Mouse (Mus musculus): ENCODE results near the gene Cckbr. TPM values are rescaled to one million over a fixed set of nuclear protein-coding genes. Genes with fewer than 3 reads are reported as not detected.

Cckbr gene
- polyA plus RNA-seq, 1 experiment from 2014 or later: not detected

- WGBS: 81% methylated on average over 6 of the region's 6 CpGs
- H3K27ac ChIP-seq (replicated peaks; ENCODE audit: low read depth, low read length): no peak overlapping the region
These were observed 61.8 kb downstream of the Cckbr start for GRCm38 (mm10) chr7:105487104-105487876.

GRCm38 (mm10) chr7:105497881-105498280, 72.3 kb downstream of the Cckbr start:
- no peak for DNase-seq (ENCODE audit: low spot score)
- H3K9me3 ChIP-seq (ENCODE audit: control insufficient read depth, low read length): no peaks in the 10 kb centered on the region
- WGBS: 83% methylated on average over 3 of the region's 3 CpGs
- ATAC-seq (ENCODE audit: insufficient number of reproducible peaks, low FRiP score, low TSS enrichment, low read depth): no peak
- no peaks in the 10 kb centered on the region for H3K4me1 ChIP-seq (ENCODE audit: control insufficient read depth, insufficient read depth, low read length)
- no peak overlapping the region for H3K4me3 ChIP-seq (ENCODE audit: low read depth, low read length)
- H3K27me3 ChIP-seq (ENCODE audit: control insufficient read depth, insufficient read depth, low read length): no peaks in the 10 kb centered on the region
- H3K4me2 ChIP-seq (ENCODE audit: low read depth, severe bottlenecking): no peak overlapping the region
- no peak overlapping the region for H3K9ac ChIP-seq (ENCODE audit: low read length)
- H3K36me3 ChIP-seq (ENCODE audit: control insufficient read depth, insufficient read depth, low read length): no peaks in the 10 kb centered on the region
- no peak overlapping the region for H3K27ac ChIP-seq (replicated peaks; ENCODE audit: low read depth, low read length)

More at GRCm38 (mm10) chr7:105487104-105487876, 61.8 kb downstream of the Cckbr start:
- no peak overlapping the region for H3K4me3 ChIP-seq (ENCODE audit: low read depth, low read length)
- ATAC-seq (ENCODE audit: insufficient number of reproducible peaks, low FRiP score, low TSS enrichment, low read depth): no peak
- H3K36me3 ChIP-seq (ENCODE audit: control insufficient read depth, insufficient read depth, low read length): no peaks in the 10 kb centered on the region
- H3K27me3 ChIP-seq (ENCODE audit: control insufficient read depth, insufficient read depth, low read length): no peaks in the 10 kb centered on the region
- no peak overlapping the region for H3K4me2 ChIP-seq (ENCODE audit: low read depth, severe bottlenecking)
- H3K4me1 ChIP-seq (ENCODE audit: control insufficient read depth, insufficient read depth, low read length): no peaks in the 10 kb centered on the region
- H3K9me3 ChIP-seq (ENCODE audit: control insufficient read depth, low read length): no peaks in the 10 kb centered on the region
- H3K9ac ChIP-seq (ENCODE audit: low read length): no peak overlapping the region
- DNase-seq (ENCODE audit: low spot score): no peak

- Histone ChIP-seq H3K4me2 (ENCODE audit: low read depth, severe bottlenecking) (no peak overlapping the region), H3K4me3 (ENCODE audit: low read depth, low read length) (no peak overlapping the region), H3K36me3 (ENCODE audit: control insufficient read depth, insufficient read depth, low read length) (no peaks in the 10 kb centered on the region), H3K9me3 (ENCODE audit: control insufficient read depth, low read length) (no peaks in the 10 kb centered on the region), H3K4me1 (ENCODE audit: control insufficient read depth, insufficient read depth, low read length) (no peaks in the 10 kb centered on the region), H3K9ac (ENCODE audit: low read length) (no peak overlapping the region), H3K27me3 (ENCODE audit: control insufficient read depth, insufficient read depth, low read length) (no peaks in the 10 kb centered on the region), H3K27ac (replicated peaks; ENCODE audit: low read depth, low read length) (no peak overlapping the region)
- no peak for ATAC-seq (ENCODE audit: insufficient number of reproducible peaks, low FRiP score, low TSS enrichment, low read depth)
- no peak for DNase-seq (ENCODE audit: low spot score)
- 71% methylated on average over 10 of the region's 10 CpGs for WGBS
These were observed 73.4 kb downstream of the Cckbr start for GRCm38 (mm10) chr7:105498854-105499492.

GRCm38 (mm10) chr7:105499676-105500075, 74.1 kb downstream of the Cckbr start:
- H3K4me3 ChIP-seq (ENCODE audit: low read depth, low read length): no peak overlapping the region
- H3K9me3 ChIP-seq (ENCODE audit: control insufficient read depth, low read length): no peaks in the 10 kb centered on the region
- DNase-seq (ENCODE audit: low spot score): no peak
- no peaks in the 10 kb centered on the region for H3K27me3 ChIP-seq (ENCODE audit: control insufficient read depth, insufficient read depth, low read length)
- H3K36me3 ChIP-seq (ENCODE audit: control insufficient read depth, insufficient read depth, low read length): no peaks in the 10 kb centered on the region
- no peaks in the 10 kb centered on the region for H3K4me1 ChIP-seq (ENCODE audit: control insufficient read depth, insufficient read depth, low read length)
- ATAC-seq (ENCODE audit: insufficient number of reproducible peaks, low FRiP score, low TSS enrichment, low read depth): no peak
- no peak overlapping the region for H3K4me2 ChIP-seq (ENCODE audit: low read depth, severe bottlenecking)
- no peak overlapping the region for H3K9ac ChIP-seq (ENCODE audit: low read length)
- WGBS: 90% methylated on average over 1 of the region's 1 CpGs
- H3K27ac ChIP-seq (replicated peaks; ENCODE audit: low read depth, low read length): no peak overlapping the region

- H3K9ac ChIP-seq (ENCODE audit: low read length): no peak overlapping the region
- no peaks in the 10 kb centered on the region for H3K4me1 ChIP-seq (ENCODE audit: control insufficient read depth, insufficient read depth, low read length)
- H3K4me3 ChIP-seq (ENCODE audit: low read depth, low read length): no peak overlapping the region
- H3K4me2 ChIP-seq (ENCODE audit: low read depth, severe bottlenecking): no peak overlapping the region
- no peak overlapping the region for H3K27ac ChIP-seq (replicated peaks; ENCODE audit: low read depth, low read length)
- ATAC-seq (ENCODE audit: insufficient number of reproducible peaks, low FRiP score, low TSS enrichment, low read depth): no peak
- no peaks in the 10 kb centered on the region for H3K36me3 ChIP-seq (ENCODE audit: control insufficient read depth, insufficient read depth, low read length)
- H3K27me3 ChIP-seq (ENCODE audit: control insufficient read depth, insufficient read depth, low read length): no peaks in the 10 kb centered on the region
- no peaks in the 10 kb centered on the region for H3K9me3 ChIP-seq (ENCODE audit: control insufficient read depth, low read length)
- 91% methylated on average over 4 of the region's 4 CpGs for WGBS
- DNase-seq (ENCODE audit: low spot score): no peak
These were observed 76.5 kb downstream of the Cckbr start for GRCm38 (mm10) chr7:105501984-105502383.

GRCm38 (mm10) chr7:105507257-105507656, 81.7 kb downstream of the Cckbr start:
- Histone ChIP-seq H3K27me3 (ENCODE audit: control insufficient read depth, insufficient read depth, low read length) (no peaks in the 10 kb centered on the region), H3K9ac (ENCODE audit: low read length) (no peak overlapping the region), H3K27ac (replicated peaks; ENCODE audit: low read depth, low read length) (no peak overlapping the region), H3K4me2 (ENCODE audit: low read depth, severe bottlenecking) (no peak overlapping the region), H3K36me3 (ENCODE audit: control insufficient read depth, insufficient read depth, low read length) (no peaks in the 10 kb centered on the region), H3K9me3 (ENCODE audit: control insufficient read depth, low read length) (no peaks in the 10 kb centered on the region), H3K4me1 (ENCODE audit: control insufficient read depth, insufficient read depth, low read length) (no peaks in the 10 kb centered on the region), H3K4me3 (ENCODE audit: low read depth, low read length) (no peak overlapping the region)
- no peak for ATAC-seq (ENCODE audit: insufficient number of reproducible peaks, low FRiP score, low TSS enrichment, low read depth)
- WGBS: 57% methylated on average over 4 of the region's 4 CpGs
- no peak for DNase-seq (ENCODE audit: low spot score)

GRCm38 (mm10) chr7:105510143-105510542, 84.6 kb downstream of the Cckbr start:
- H3K4me3 ChIP-seq (ENCODE audit: low read depth, low read length): no peak overlapping the region
- ATAC-seq (ENCODE audit: insufficient number of reproducible peaks, low FRiP score, low TSS enrichment, low read depth) (no peak), DNase-seq (ENCODE audit: low spot score) (no peak)
- no peaks in the 10 kb centered on the region for H3K36me3 ChIP-seq (ENCODE audit: control insufficient read depth, insufficient read depth, low read length)
- no peaks in the 10 kb centered on the region for H3K27me3 ChIP-seq (ENCODE audit: control insufficient read depth, insufficient read depth, low read length)
- H3K4me1 ChIP-seq (ENCODE audit: control insufficient read depth, insufficient read depth, low read length): no peaks in the 10 kb centered on the region
- no peak overlapping the region for H3K9ac ChIP-seq (ENCODE audit: low read length)
- H3K27ac ChIP-seq (replicated peaks; ENCODE audit: low read depth, low read length): no peak overlapping the region
- no peaks in the 10 kb centered on the region for H3K9me3 ChIP-seq (ENCODE audit: control insufficient read depth, low read length)
- WGBS: 80% methylated on average over 5 of the region's 5 CpGs
- H3K4me2 ChIP-seq (ENCODE audit: low read depth, severe bottlenecking): no peak overlapping the region

- DNase-seq (ENCODE audit: low spot score) (no peak), ATAC-seq (ENCODE audit: insufficient number of reproducible peaks, low FRiP score, low TSS enrichment, low read depth) (no peak)
- Histone ChIP-seq H3K4me1 (ENCODE audit: control insufficient read depth, insufficient read depth, low read length) (no peaks in the 10 kb centered on the region), H3K9ac (ENCODE audit: low read length) (no peak overlapping the region), H3K9me3 (ENCODE audit: control insufficient read depth, low read length) (no peaks in the 10 kb centered on the region), H3K27ac (replicated peaks; ENCODE audit: low read depth, low read length) (no peak overlapping the region), H3K36me3 (ENCODE audit: control insufficient read depth, insufficient read depth, low read length) (no peaks in the 10 kb centered on the region), H3K27me3 (ENCODE audit: control insufficient read depth, insufficient read depth, low read length) (no peaks in the 10 kb centered on the region), H3K4me3 (ENCODE audit: low read depth, low read length) (no peak overlapping the region), H3K4me2 (ENCODE audit: low read depth, severe bottlenecking) (no peak overlapping the region)
- WGBS: 48% methylated on average over 5 of the region's 5 CpGs
These were observed 88.3 kb downstream of the Cckbr start for GRCm38 (mm10) chr7:105513845-105514291.

Data from limb, embryonic 11.5 days (tissue).